Mouse (Mus musculus): ENCODE results near the gene Dpp4.
A peak's percentile ranks its signal among the peaks of the same experiment; 100 is the strongest.

Dpp4 gene

DNA sequence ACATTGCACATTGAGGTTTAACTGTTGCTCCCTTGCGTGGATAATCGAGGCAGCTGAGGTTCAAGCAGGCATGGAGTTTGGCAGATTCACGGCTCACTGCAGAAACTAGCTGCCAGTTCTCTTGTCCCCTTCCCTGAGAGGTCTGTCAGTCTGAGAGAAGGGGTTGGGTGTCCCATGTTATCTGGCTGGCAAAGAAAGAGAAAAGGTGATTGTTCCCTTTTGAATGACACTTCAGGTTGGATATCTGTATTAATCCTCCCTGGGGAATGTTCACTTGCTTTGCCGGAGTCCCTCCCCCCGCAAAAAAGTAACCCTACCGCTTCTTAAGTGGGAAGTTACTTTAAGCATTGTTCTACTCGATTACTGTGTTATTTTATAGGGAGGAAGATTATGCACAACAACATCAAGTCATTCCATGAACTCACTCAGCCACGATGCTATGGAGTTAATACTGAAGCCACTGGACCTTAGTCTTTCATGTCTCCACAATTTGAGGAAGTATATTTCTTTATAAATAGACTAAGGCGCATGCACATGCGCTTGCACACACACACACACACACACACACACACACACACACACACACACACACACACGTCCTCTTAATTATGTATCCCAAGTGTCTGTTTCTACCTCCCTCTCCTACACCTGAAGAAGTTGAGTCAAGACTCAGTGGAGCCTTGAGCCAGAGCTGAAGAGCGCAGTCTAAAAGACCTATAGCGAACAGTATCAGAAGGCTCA, at the start of gene Dpp4:
Gene Dpp4 (minus strand): TSS at position 151 of the 741 bp plus-strand sequence.
- no peak for DNase-seq

DNA sequence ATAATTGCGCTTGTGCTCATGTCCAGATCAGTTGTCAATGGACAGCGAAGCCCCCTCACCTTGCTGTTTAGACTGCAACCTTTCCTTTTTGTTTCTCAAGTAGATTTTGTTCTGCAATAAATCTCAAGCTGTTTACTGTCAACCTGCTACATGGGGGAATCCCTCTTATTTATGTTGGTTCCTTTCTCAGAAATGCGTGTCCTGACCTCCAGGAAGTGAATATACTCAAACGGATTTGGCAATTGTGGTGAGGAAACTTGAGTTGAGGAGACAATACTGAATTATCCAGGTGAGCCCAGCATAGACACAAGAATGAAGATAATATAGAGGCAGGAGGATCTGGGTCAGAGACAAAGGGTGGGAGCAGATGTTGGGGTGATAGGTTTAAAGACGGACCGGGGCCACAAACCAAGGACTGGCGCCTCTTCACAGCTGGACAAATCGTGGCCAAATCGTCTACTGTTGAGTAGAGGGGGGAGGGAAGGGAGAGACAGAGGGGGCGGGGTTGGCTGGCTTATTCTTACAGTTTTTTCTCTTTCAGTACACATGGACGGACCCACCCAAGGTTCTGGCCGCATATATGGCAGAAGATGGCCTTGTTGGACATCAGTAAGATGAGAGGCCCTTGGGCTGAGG, 48.9 kb upstream of the Dpp4 start:
- no peak for DNase-seq

DNA sequence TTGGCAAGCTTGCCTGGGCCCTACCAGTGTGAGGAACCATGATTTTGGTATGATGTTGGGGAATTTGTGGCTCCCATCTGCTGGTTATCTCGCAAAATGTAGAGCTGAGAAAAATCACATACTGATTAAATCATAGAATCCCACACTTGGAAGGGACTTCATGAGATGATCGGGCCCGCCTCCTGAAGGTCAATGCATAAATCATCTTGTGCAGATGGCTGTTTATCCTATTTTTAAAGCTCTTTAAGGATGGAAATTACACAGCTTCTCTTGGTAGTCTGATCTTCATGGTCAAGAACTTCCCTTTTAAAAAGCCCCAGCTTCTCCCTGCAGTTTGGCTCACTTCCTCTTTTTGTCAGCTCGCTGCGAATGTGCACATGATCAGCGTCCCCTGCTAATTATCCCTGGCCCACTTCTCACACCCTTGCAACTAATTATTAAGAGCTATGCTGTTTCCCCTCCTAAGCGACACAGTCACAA, 48.2 kb upstream of the Dpp4 start:
- peak; percentile 12 for DNase-seq

DNA sequence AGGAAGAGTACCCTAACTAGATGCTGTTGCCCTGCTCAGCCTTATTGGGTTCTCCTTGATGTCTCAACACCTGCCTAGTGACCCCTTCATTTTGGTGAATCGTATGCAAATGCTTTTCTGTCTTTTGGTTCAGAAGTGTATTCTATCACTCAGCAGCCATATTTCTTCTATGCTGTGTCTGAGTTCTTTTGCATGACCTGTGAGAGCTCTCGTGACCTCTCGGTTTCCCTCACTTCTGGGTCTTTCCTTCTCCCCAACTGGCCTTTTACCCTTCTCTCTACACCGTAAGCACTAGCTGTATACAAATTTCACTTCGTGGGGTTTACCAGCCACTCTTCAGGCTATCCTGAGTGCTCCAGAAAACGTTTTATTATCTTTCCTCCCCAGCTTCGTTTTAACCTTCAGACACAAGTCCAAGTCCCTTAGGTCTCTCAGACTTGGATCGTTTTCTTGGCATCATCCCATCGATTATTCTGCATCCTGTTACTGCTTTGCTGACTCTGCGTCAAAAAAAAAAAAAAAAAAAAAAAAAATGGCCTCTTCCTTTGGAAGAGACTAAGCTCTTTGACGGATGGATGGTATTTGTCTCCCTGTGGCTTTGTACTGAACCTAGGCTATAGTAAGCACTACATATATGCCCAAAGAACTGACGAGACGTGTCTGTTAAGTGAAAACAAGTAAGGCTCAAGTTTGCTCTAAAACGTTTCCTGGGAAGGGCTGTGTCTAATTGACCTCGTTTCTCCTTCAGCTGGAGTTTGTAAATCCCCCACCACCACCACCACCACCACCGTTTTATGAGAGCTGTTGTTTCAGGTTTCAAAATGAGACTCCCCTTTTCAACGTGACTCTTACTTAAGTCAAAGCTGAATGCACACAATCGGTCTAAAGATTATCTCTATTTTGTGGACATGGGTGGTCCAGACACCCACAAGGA, 47.5 kb upstream of the Dpp4 start:
- no peak for DNase-seq

DNA sequence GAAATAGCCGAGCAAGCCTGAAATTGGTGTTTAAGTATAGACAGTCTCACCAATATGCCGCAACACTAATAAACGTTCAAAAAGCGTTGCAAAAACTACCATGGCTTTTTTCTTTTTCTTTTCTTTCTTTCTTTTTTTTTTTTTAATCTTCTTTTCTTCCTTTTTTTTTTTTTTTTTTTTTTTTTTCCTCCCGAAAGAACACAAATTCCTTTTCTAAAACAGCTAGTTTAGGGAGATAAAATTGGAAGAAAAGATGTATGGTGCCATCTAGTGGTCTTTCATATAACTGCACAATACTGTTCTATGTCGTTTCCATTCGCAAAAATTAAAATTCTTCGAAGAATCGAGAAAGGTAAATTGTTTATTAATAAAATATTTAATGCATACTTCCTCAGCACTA, 46.0 kb upstream of the Dpp4 start:
- DNase-seq, result peak; percentile 17

DNA sequence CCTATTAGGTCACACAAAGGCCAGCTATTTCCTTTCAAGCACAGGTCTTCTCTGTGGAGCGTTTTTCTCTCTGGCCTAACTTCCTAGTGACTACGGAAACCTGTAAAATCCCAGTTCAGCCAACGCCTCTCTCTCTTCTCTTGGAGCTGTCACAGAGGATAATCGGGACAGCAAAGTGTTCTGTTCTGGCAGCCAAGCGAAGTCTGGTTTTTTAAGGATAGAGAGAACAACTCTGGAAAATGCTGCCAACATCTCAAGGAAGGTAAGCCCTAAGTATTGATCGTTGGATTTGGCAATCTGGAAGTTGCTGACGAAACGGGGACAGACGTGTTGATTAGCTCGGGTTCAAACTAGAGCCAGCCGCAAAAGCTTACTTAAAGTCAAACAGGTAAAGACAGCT, 43.0 kb upstream of the Dpp4 start:
- DNase-seq, result no peak

DNA sequence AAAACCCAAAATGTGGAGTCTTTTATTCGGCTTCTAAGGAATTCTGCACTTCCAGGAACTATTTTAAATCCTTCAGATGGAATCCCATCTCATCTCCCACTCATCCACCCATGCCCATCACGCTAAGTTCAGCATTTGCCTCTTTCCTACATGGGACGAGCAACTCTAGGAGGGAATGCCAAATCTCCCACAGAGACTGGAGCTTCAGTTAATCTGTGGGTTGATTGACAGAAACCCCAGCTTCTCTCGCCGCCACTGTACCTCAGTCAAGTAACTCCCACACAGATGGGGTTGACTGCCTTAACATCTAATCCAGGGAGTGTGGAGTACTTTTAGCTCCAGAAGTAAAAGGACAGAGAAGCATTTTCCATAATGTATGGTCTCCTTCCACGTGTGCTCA, 42.0 kb upstream of the Dpp4 start:
- DNase-seq, result no peak

DNA sequence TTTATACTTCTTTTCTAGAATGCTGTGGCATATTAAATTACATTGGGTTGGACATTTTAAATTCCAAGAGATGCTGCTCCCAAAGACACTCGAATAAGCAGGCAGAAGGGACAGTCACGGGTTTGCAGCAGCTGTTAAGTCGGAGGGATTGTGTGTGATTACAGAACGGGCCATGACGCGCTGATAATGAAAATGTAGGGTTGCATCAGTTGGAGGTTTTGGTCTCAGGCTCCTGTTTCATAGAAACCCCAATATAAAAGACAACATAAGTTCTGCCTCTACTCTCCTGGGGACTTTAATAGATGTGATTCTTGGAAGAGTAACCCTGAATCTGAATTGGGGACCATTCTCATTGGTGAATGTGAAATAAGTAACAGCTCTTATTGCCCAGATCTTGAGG, 38.3 kb upstream of the Dpp4 start:
- no peak for DNase-seq

DNA sequence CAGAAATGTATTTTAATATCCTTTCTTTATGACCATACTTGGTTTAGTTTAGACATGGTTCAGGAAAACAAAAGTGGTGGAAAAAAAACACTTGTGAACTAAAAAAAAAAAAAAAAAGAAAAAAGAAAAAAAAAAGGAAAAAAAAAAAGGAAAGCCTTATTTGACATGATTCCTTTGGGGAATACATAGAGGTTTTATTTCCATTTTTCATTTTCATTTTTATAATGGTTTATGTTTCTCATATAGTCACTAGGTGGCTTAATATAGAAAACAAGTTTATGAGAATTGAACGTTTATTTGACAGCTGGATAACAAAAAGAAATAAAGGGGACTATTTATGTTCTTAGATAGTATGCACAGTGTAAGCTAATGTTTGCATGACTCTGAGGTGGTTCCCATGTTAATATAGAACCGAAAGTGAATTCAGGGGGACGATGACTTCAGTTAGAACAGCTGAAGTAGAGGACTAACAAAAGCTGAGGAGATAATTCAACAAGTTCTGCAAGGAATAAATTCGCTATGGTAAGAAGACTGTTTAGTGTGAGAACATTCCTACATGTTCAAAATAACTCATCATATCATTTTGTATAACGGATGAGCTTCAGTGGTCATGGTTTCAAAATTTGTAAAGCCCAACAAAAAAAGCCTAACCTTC, 37.8 kb upstream of the Dpp4 start:
- DNase-seq, result no peak

DNA sequence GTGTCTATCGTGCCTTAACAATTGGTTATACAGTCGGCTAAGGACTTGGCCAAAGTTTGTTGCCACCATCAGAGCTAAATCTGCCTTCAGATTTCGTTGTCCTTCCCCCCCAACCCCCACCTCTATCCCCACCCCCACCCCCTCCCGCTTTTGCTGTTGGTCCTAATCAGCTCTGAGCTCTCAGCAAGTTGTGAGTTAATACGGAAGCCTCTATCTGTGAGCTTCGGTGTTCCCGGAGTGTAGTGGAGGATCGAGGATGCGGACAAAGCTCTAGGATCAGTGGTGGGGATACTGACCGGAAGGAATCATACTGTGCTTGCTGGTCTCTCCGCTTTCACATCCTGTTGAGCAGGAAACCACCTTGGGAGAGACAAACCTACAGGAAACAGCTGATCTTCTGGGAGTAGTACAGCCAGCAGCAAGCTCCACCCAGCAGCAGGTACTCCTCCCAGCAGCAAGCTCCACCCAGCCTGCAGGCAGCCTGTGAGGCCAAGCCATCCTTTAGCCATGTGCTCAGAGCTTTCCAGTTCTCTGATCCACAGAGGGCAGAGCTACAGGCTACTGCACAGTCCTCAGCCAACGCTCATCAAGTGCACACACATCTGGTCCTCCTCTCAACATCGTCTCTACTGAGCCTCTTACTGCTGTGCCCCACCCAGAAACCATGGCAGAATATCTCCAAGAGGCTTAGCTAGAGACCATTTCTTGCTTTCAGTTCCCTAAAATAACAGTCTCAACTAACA, 28.9 kb upstream of the Dpp4 start:
- DNase-seq, result peak; percentile 10

DNA sequence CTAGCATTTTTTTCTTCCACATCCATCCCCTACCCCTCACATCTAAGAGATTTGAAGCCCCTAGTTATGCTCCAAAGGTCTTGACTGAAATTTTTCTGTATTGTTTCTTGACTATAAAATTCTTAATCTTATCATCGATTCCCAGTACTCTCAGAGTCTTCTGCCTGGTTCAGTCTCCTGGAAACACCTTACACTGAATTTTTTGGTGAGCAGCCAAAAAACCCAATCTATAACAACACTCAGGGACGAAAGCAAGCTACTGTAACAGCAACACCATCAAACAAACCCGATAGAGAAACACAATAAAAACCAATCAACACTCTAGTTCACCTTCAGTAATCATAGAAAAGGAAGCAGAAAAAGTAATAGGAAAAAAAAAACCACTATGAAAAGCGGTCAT, 28.1 kb upstream of the Dpp4 start:
- DNase-seq, result no peak

DNA sequence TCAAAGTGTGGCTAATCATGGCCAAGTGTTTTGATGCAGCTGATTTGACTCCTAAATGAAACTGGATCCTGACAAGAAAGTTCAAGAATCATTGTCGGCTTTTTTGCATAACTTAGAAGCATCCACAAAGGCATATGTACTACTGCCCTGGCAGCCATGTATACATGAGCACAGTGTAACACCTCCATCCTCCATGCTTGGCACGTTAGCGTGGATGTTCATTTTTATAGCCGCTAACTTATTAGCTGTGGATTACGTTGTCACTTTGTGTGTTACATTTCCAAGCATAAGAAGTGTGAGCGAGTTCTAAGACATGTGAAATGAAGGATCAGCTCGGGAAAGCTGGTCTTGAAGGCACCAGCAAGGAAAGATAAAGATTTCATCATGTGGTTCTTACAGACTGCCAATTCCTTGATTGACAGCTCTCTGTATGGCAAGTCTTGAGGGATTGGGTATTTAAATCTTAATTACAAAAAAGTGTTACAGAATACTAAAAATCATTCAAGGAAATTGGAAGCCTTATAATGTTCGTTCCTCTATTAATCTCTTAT, 19.3 kb upstream of the Dpp4 start:
- DNase-seq, result no peak

DNA sequence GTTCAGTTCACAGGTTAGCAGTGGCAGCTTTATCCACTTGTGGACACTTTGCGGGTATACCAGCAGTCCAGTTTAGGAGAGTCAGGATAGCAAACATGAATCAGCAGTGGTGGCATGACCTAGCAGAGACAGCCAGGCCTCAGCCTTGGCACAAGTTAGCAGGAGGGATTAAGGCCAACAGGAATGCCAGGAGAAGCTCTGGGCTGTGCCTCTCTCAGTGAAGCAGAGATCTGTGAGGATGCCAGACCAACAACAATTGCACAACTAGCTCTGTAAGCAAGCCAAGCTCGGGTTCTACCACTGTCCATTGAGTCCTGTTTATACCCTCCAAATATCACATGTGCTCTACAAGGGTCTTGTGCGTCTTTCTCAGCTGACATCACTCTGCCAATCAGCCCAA, 13.9 kb upstream of the Dpp4 start:
- no peak for DNase-seq

DNA sequence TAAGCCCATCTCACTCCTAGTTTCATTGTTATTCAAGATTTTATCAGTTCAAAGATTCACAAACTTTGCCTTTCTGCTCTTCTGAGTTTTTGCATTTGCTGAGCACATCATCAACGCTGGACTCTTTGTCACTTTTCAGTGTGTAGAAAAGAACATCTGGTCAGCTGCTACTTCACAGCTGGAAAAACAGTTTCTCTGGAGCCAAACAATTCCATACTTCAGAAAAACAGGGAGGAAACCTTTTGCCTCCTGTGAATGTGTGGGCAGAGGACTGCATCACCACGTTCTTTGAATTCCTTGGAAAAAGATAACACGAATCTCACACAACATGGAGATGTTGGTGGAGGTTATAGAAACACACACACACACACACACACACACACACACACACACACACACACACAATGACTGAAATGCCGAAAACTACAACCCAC, 11.3 kb upstream of the Dpp4 start:
- DNase-seq, result no peak

DNA sequence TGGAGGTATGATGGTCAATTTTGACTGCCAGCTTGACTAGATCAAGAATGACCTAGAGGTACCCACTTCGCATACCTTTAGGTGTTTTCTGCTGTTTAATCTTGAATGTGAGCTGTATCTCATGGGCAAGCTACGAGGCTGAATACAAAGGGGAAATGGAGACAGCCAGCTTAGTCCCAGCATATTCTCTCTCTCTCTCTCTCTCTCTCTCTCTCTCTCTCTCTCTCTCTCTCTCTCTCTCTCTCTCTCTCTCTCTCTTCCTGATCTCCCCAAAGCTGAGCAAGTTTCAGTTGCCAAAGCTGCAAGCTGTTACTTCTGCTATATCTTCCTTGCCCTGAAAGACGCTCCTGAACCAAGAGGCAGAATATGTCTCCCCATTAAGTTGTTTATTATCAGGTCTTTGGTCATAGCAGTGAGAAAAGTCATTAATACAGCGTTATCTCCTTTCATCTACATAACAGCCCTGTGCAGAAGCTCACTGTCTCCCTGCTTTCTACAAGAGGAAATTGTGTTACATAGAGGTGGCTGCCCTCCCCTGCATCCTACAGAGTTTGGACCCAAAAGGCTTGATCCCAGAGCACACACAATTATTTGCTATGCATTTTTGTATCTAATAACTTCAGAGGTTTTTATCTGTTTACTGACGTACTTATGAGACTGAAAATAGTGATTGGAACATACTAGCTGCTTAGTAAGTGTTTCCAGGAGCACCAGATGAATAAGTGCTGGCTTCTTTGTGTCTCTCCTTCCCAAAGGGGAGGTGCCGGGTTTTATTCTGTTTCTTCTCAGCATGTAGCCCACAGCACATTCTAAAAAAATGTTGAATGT, 10.7 kb upstream of the Dpp4 start:
- DNase-seq, result no peak

DNA sequence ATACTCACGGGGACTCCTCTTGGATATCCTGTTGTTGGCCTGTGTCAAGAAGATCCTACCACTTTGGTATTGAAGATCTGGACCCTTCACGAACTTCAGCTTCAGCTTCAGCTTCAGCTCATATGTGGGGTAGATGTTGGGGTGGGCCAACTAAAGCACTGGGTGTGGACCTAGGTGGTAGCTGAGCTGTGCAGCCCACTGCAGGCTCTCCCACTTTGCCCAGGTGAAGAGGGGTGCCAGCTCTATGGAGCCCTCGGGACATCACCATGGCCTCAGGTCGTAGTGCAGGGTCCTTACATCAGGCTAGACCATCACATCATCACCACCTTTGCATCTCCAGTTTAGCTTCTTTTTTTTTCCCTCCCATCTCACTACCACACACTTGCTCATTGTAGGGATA, 9.2 kb upstream of the Dpp4 start:
- DNase-seq, result no peak

DNA sequence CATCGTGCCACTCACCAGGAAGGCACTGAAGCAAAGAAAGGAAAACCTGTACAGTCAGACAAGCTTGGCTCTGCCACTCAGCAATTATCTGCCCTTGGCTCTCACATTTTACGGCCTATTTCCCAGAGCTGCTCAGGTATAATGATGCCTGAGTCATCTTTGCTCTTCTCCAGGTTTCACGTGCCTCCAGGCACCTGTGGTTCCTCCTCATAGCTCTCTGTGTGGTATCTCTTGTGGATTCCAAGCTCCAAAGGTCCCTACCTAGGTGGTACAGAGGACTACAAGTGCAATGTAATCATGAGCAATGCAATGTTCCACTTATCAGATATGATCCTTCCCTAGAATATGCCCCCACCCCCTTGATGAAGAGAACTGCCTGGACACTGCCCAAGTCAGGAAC, 8.0 kb upstream of the Dpp4 start:
- DNase-seq, result no peak

DNA sequence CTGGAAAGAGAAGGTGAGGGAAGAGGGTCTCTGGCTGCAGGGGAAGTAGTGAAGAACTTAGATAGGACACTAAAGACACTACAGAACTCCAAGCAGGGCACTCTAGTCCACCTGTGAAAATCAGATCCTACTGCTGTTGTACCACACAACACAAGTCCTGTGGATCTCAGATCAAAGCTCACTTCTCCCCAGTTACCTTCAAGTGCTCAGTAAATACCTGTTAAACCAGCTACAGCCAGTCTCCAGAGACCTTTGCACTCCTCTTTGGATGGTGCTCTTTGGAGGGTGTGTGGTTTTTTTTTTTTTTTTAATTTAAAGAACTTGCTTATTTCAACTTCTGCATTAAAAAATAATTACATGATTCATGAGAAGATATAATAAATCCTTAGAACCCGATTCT, 5.2 kb upstream of the Dpp4 start:
- peak; percentile 14 for DNase-seq

DNA sequence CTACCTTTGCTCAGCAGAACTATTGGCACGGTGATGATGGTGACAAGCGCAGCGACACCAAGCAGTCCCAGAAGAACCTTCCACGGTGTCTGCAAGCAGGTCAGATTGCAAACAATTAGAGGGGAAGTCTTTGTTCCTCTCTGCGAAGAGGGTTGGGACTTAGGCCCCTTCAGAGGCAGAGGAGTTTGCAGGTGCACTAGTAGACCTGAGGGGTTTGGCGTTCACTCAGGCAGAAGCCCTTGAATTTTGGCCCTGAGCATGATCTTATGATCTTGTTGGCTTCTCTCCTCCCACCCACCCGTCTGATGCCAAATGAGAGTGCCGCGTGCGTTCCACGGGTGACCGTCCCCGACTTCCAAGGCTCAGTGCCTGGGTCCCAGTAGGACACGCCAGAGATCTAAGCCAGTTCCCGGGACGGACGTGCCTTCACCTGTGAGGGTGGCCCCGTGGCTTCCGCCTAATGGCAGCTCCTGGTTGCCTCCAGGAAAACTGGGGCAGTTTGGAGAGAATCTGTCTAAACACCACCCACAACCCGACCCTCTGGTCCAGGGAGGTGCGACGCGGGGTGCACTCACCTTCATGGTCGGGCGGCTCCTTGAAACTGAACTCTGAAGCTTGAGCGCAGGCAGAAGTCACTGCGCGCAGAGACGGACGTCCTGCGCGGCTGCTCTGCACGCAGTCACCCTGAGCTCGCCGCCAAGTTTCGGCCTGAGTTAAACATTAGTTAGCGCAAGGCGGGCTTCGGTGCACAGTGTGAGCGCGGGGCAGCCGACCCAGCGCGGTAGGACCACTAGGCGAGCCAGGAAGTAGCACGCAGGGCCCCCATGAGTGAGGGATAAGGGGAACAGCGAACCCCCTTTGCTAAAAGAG, 585 bp downstream of the Dpp4 start:
- DNase-seq, result peak; percentile 85

DNA sequence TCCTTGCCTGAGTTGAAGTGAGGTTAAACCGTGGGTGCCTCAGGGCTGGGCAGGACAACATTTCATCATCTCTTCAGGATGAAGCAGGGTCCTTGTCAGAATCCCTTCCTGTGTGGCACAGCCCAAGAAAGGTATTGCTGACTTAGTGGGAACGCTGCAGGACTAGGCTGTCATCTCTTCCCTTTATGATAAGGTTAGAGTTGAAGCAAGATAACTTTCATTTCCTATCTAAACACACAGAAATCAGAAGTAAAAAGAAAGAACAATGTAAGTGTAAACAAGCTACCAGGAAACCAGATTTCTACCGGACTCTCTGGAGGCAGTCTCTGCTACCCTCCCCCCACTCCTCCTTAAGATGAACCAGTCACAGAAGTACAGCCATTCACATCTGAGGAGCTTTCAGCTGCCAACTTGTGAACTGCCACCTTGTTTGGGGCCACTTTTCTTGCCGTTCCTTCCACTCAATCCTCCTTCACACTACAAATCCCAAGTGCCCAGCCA, 3.3 kb downstream of the Dpp4 start:
- no peak for DNase-seq

Data from kidney, adult 9 months (tissue).